8 mouse cellular contexts compared by ENCODE assay signal in genomic region chr7:31000505-31001020, GRCm38 (mm10). TPM values are rescaled to one million over a fixed set of nuclear protein-coding genes. Genes with fewer than 3 reads are reported as not detected.
A peak's percentile ranks its signal among the peaks of the same experiment; 100 is the strongest.
DNase-seq lines count a peak whose midpoint lies in the region; ATAC-seq lines count a peak whose summit lies in the region.

No protein-coding gene starts in this region.

- peaks cover 4% of the 10 kb centered on the region; the same call in 1 of the 2 replicates for H3K9me3 ChIP-seq in midbrain, embryonic 14.5 days (ENCODE audit: control insufficient read depth, low read length)
- no peaks in the 10 kb centered on the region; the same call in 1 of the 2 replicates for H3K9me3 ChIP-seq in midbrain, embryonic 16.5 days (replicated peaks; ENCODE audit: control insufficient read depth, low read length, poor library complexity, severe bottlenecking)
- H3K9me3 ChIP-seq in lung, embryonic 16.5 days (ENCODE audit: control insufficient read depth, low read length), result peaks cover 5% of the 10 kb centered on the region; the same call in 1 of the 2 replicates

- no peaks in the 10 kb centered on the region for H3K4me1 ChIP-seq in midbrain, embryonic 14.5 days (ENCODE audit: control insufficient read depth, insufficient read depth, low read length)
- no peaks in the 10 kb centered on the region for H3K4me1 ChIP-seq in midbrain, embryonic 16.5 days (ENCODE audit: control insufficient read depth, insufficient read depth, low read length)
- peaks cover 19% of the 10 kb centered on the region for H3K4me1 ChIP-seq in lung, embryonic 16.5 days (replicated peaks; ENCODE audit: control insufficient read depth, insufficient read depth, low read length)

- no peak overlapping the region for H3K4me2 ChIP-seq in midbrain, embryonic 14.5 days (ENCODE audit: low read length)
- H3K4me2 ChIP-seq in midbrain, embryonic 16.5 days (ENCODE audit: low read length), result no peak overlapping the region
- H3K4me2 ChIP-seq in lung, embryonic 16.5 days (ENCODE audit: low read depth, low read length), result no peak overlapping the region; the same call in 1 of the 2 replicates

- WGBS in midbrain, embryonic 14.5 days, result 55% methylated on average over 7 of the region's 7 CpGs
- 44% methylated on average over 7 of the region's 7 CpGs for WGBS in midbrain, embryonic 16.5 days
- 1% methylated on average over 7 of the region's 7 CpGs for WGBS in lung, embryonic 16.5 days

- H3K27me3 ChIP-seq in midbrain, embryonic 14.5 days (ENCODE audit: control insufficient read depth, insufficient read depth, low read length), result no peaks in the 10 kb centered on the region
- no peaks in the 10 kb centered on the region for H3K27me3 ChIP-seq in midbrain, embryonic 16.5 days (ENCODE audit: control insufficient read depth, insufficient read depth, low read depth, low read length)
- H3K27me3 ChIP-seq in lung, embryonic 16.5 days (ENCODE audit: control insufficient read depth, insufficient read depth, low read depth, low read length), result no peaks in the 10 kb centered on the region

- no peak overlapping the region for H3K27ac ChIP-seq in midbrain, embryonic 14.5 days (replicated peaks; ENCODE audit: low read depth, low read length)
- no peak overlapping the region for H3K27ac ChIP-seq in midbrain, embryonic 16.5 days (ENCODE audit: low read length)
- H3K27ac ChIP-seq in lung, embryonic 16.5 days (ENCODE audit: low read length), result peak overlapping the region; percentile 59

- H3K9ac ChIP-seq in midbrain, embryonic 14.5 days (replicated peaks; ENCODE audit: low read length), result no peak overlapping the region
- H3K9ac ChIP-seq in midbrain, embryonic 16.5 days (ENCODE audit: low read depth, low read length), result no peak overlapping the region
- 0 out of 2 replicates have a peak overlapping the region, but pooled peaks have one; percentile 21 for H3K9ac ChIP-seq in lung, embryonic 16.5 days (ENCODE audit: low read length)

- H3K36me3 ChIP-seq in midbrain, embryonic 14.5 days (ENCODE audit: control insufficient read depth, insufficient read depth, low read length), result no peaks in the 10 kb centered on the region
- H3K36me3 ChIP-seq in midbrain, embryonic 16.5 days (ENCODE audit: control insufficient read depth, insufficient read depth, low read length), result no peaks in the 10 kb centered on the region
- no peaks in the 10 kb centered on the region for H3K36me3 ChIP-seq in lung, embryonic 16.5 days (ENCODE audit: control insufficient read depth, insufficient read depth, low read length)

- no peak overlapping the region for H3K4me3 ChIP-seq in midbrain, embryonic 14.5 days (replicated peaks; ENCODE audit: low read depth, low read length)
- H3K4me3 ChIP-seq in midbrain, embryonic 16.5 days (ENCODE audit: low read depth, low read length), result no peak overlapping the region
- H3K4me3 ChIP-seq in lung, embryonic 16.5 days (ENCODE audit: low read length), result no peak overlapping the region

- no peak for ATAC-seq in midbrain, embryonic 14.5 days (ENCODE audit: low FRiP score, low TSS enrichment)
- ATAC-seq in midbrain, embryonic 16.5 days, result no peak
- ATAC-seq in lung, embryonic 16.5 days (ENCODE audit: low read depth), result peak; percentile 89

- peak; percentile 54 for DNase-seq in midbrain, embryonic 14.5 days
- DNase-seq in cerebellum, adult 18-20 months, result peak; percentile 26 to 31
- DNase-seq in heart, adult 18-20 months, result peak; percentile 83 to 89
- DNase-seq in kidney, adult 9 months, result peak; percentile 78
- peak; percentile 5 for DNase-seq in right cerebral cortex, postnatal 25 days
- DNase-seq in urinary bladder, postnatal 4 days (ENCODE audit: low spot score in 2 of 2), result peak; percentile 50 to 61

RNA-seq across cellular contexts. Expression of gene Fam187b, which starts 27.0 kb away (rescaled TPM):
- 0.36 and 0.37 TPM in 2 replicates for polyA plus RNA-seq in midbrain, embryonic 14.5 days (2014; fragmentation: Nextera tagmentation; extraction: Ambion mirVana)
- polyA plus RNA-seq in midbrain, embryonic 16.5 days (2015; fragmentation: Nextera tagmentation; extraction: Ambion mirVana), result 0.60 and 0.84 TPM in 2 replicates
- not detected for total RNA-seq in heart, adult 18-20 months (2021)
- polyA plus RNA-seq in lung, embryonic 16.5 days (2015; fragmentation: Nextera tagmentation; extraction: Ambion mirVana), result 6.5 and 7.5 TPM in 2 replicates

RNA-seq across cellular contexts. Expression of gene Lsr, which starts 27.3 kb away (rescaled TPM):
- 9.9 and 15.6 TPM in 2 replicates for polyA plus RNA-seq in midbrain, embryonic 14.5 days (2014; fragmentation: Nextera tagmentation; extraction: Ambion mirVana)
- polyA plus RNA-seq in midbrain, embryonic 16.5 days (2015; fragmentation: Nextera tagmentation; extraction: Ambion mirVana), result 16.7 and 19.0 TPM in 2 replicates
- 1 to 10 TPM; 4.2 to 5.2 TPM for total RNA-seq in heart, adult 18-20 months (2021)
- 85.0 and 88.3 TPM in 2 replicates for polyA plus RNA-seq in lung, embryonic 16.5 days (2015; fragmentation: Nextera tagmentation; extraction: Ambion mirVana)

RNA-seq across cellular contexts. Expression of gene Fxyd5, which starts 41.7 kb away (rescaled TPM):
- polyA plus RNA-seq in midbrain, embryonic 14.5 days (2014; fragmentation: Nextera tagmentation; extraction: Ambion mirVana), result 7.9 and 10.8 TPM in 2 replicates
- polyA plus RNA-seq in midbrain, embryonic 16.5 days (2015; fragmentation: Nextera tagmentation; extraction: Ambion mirVana), result 19.0 and 24.4 TPM in 2 replicates
- total RNA-seq in heart, adult 18-20 months (2021), result 10 to 100 TPM; 21.7 to 31.7 TPM
- 62.1 and 66.0 TPM in 2 replicates for polyA plus RNA-seq in lung, embryonic 16.5 days (2015; fragmentation: Nextera tagmentation; extraction: Ambion mirVana)

RNA-seq across cellular contexts. Expression of gene Usf2, which starts 44.0 kb away (rescaled TPM):
- polyA plus RNA-seq in midbrain, embryonic 14.5 days (2014; fragmentation: Nextera tagmentation; extraction: Ambion mirVana), result 26.2 and 30.4 TPM in 2 replicates
- polyA plus RNA-seq in midbrain, embryonic 16.5 days (2015; fragmentation: Nextera tagmentation; extraction: Ambion mirVana), result 28.6 and 29.6 TPM in 2 replicates
- total RNA-seq in heart, adult 18-20 months (2021), result 100 to 1,000 TPM in 1 of 2 experiments, 10 to 100 TPM in 1; 99.4 to 112 TPM
- polyA plus RNA-seq in lung, embryonic 16.5 days (2015; fragmentation: Nextera tagmentation; extraction: Ambion mirVana), result 20.5 and 22.3 TPM in 2 replicates

RNA-seq across cellular contexts. Expression of gene Fxyd7, which starts 50.7 kb away (rescaled TPM):
- polyA plus RNA-seq in midbrain, embryonic 14.5 days (2014; fragmentation: Nextera tagmentation; extraction: Ambion mirVana), result 99.9 and 159 TPM in 2 replicates
- 188 and 270 TPM in 2 replicates for polyA plus RNA-seq in midbrain, embryonic 16.5 days (2015; fragmentation: Nextera tagmentation; extraction: Ambion mirVana)
- under 1 TPM; 0.40 to 0.59 TPM for total RNA-seq in heart, adult 18-20 months (2021)
- 4.9 and 5.6 TPM in 2 replicates for polyA plus RNA-seq in lung, embryonic 16.5 days (2015; fragmentation: Nextera tagmentation; extraction: Ambion mirVana)

Comparison
In these comparisons a context has a peak if more than half of its experiments do, and no peak if none do; other contexts are left out.
1. DNase-seq: peak in every context shown above with its lines; median percentile 86 in heart, adult 18-20 months; 78 in kidney, adult 9 months; 56 in urinary bladder, postnatal 4 days; 54 in midbrain, embryonic 14.5 days; 28 in cerebellum, adult 18-20 months; 5 in right cerebral cortex, postnatal 25 days.